15 mouse cellular contexts compared by ENCODE assay signal in the genomic region with DNA sequence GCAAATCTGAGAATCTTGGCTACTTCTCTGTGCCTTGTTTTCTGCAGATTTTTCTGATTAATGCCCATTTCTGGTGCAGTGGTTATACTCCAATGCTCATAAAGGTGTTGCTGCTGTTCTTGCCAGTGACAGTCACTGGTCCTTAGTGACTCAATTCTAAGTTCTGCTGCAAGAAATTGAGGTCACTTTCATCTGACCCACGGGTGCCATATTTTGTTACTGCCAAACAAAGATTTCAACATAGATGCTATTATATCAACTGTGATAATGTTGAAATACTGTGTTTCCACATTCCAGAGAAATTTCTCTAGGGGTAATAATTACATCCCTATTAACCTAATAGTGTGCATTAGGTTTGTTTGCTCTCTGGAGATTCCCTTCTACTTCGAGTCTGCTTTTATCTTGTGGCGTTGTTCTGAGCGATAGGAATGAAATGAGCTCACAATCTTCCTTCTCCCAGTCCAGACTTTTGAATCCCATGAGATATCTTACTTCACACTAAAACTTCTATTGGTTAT.
"Had no signal": no experiment of that assay in that cellular context is flagged by ENCODE, and none has a peak within 500 bp of the region (broad histone marks: within the 10 kb centered on the region; RNA-seq: fewer than 3 reads in every experiment).

No protein-coding gene starts in this region.

- H3K27ac ChIP-seq: intestine, embryonic 15.5 days; layer of hippocampus, adult 2 months; limb, embryonic 13.5 days; macrophage; midbrain, embryonic 15.5 days; neural tube, embryonic 12.5 days had no signal

- H3K4me3 ChIP-seq: intestine, embryonic 15.5 days; layer of hippocampus, adult 2 months; limb, embryonic 13.5 days; megakaryocyte, embryonic 14.5 days; midbrain, embryonic 15.5 days; neural tube, embryonic 12.5 days had no signal

- H3K36me3 ChIP-seq: intestine, embryonic 15.5 days; limb, embryonic 13.5 days; midbrain, embryonic 15.5 days; neural tube, embryonic 12.5 days had no signal

- H3K27me3 ChIP-seq: intestine, embryonic 15.5 days; limb, embryonic 13.5 days; megakaryocyte, embryonic 14.5 days; midbrain, embryonic 15.5 days; neural tube, embryonic 12.5 days had no signal

- ATAC-seq: intestine, embryonic 15.5 days; midbrain, embryonic 15.5 days had no signal

- H3K9me3 ChIP-seq: intestine, embryonic 15.5 days; limb, embryonic 13.5 days; megakaryocyte, embryonic 14.5 days; midbrain, embryonic 15.5 days; neural tube, embryonic 12.5 days had no signal

- H3K4me1 ChIP-seq: intestine, embryonic 15.5 days; limb, embryonic 13.5 days; megakaryocyte, embryonic 14.5 days; midbrain, embryonic 15.5 days; neural tube, embryonic 12.5 days had no signal

- H3K4me2 ChIP-seq: intestine, embryonic 15.5 days; limb, embryonic 13.5 days; liver, embryonic 11.5 days; midbrain, embryonic 11.5 days; midbrain, embryonic 15.5 days; neural tube, embryonic 12.5 days had no signal

- H3K9ac ChIP-seq: intestine, embryonic 15.5 days; limb, embryonic 13.5 days; midbrain, embryonic 15.5 days; neural tube, embryonic 12.5 days had no signal

- DNase-seq: kidney, adult 18-20 months; kidney, postnatal 10 days; kidney, postnatal 4 days; left cerebral cortex, postnatal 4 days; thymus, adult 2 months; thymus, postnatal 25 days had no signal
